Mouse (Mus musculus): ENCODE measurements around the gene Hirip3. TPM values are rescaled to one million over a fixed set of nuclear protein-coding genes. Genes with fewer than 3 reads are reported as not detected.
A peak's percentile ranks its signal among the peaks of the same experiment; 100 is the strongest.

The Hirip3 gene
- polyA plus RNA-seq, 1 experiment from 2014 or later = 22.2 TPM

DNA sequence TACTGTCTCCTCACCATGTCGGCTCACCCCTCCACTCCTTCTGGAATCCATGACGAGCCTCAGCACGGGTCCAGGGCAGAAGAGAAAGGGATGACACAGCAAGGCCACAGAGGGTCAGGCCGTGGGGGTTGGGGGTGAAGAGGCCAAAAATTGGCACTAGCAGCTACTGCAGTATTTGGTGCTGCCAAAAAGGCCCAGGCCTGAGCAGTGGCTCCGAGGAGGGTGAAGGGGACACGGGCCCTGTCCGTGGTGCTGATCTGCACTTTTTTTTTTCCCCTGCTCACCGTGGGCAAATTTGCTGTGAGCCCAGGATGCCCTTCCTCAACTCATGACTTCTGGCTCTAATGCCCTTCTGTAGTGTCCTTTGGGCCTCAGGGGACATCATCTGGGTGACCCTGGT is 36.4 kb upstream of the Hirip3 start:
- ATAC-seq (replicated peaks; ENCODE audit: extremely low read depth, insufficient read depth, low FRiP score) = no peak
- WGBS = 18% methylated on average over 8 of the region's 8 CpGs
- H3K27me3 ChIP-seq (ENCODE audit: control insufficient read depth, insufficient read depth, low read length) = peaks cover 31% of the 10 kb centered on the region

DNA sequence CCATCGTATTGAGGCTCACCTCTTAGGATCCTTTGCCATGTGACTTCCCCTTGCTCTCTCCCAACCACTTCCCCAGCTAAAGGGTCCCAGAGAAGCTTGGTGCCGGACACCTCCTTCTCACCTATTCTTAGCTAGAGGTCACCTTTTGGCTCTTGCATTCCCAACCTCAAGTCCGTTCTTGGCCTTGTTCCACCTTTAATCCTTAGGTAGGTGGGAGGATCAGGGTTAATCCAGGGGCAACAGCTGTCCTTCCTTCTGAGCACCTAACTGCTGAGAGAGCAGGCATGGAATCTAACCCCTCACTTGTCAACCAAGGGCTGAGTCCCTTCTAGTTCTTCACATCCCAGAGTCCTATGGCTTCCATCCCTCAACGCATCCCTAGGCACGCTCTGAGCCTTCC is 35.8 kb upstream of the Hirip3 start:
- Histone ChIP-seq H3K36me3 (ENCODE audit: control insufficient read depth, insufficient read depth) (no peaks in the 10 kb centered on the region), H3K4me2 (ENCODE audit: low read depth, low read length) (no peak overlapping the region), H3K27me3 (ENCODE audit: control insufficient read depth, insufficient read depth, low read length) (peaks cover 36% of the 10 kb centered on the region), H3K9me3 (replicated peaks; ENCODE audit: control insufficient read depth, low read length) (no peaks in the 10 kb centered on the region), H3K4me3 (ENCODE audit: low read length) (no peak overlapping the region), H3K9ac (ENCODE audit: low read length) (no peak overlapping the region), H3K27ac (ENCODE audit: low read length) (no peak overlapping the region), H3K4me1 (ENCODE audit: control insufficient read depth, insufficient read depth, low read length) (peaks cover 9% of the 10 kb centered on the region)
- WGBS = 51% methylated on average over 5 of the region's 5 CpGs
- ATAC-seq (replicated peaks; ENCODE audit: extremely low read depth, insufficient read depth, low FRiP score) = no peak

More for the DNA sequence above, 36.4 kb upstream of the Hirip3 start:
- Histone ChIP-seq H3K9ac (ENCODE audit: low read length) (no peak overlapping the region), H3K9me3 (replicated peaks; ENCODE audit: control insufficient read depth, low read length) (no peaks in the 10 kb centered on the region), H3K4me3 (ENCODE audit: low read length) (no peak overlapping the region), H3K36me3 (ENCODE audit: control insufficient read depth, insufficient read depth) (no peaks in the 10 kb centered on the region), H3K4me2 (ENCODE audit: low read depth, low read length) (no peak overlapping the region), H3K27ac (ENCODE audit: low read length) (no peak overlapping the region), H3K4me1 (ENCODE audit: control insufficient read depth, insufficient read depth, low read length) (peaks cover 9% of the 10 kb centered on the region)

DNA sequence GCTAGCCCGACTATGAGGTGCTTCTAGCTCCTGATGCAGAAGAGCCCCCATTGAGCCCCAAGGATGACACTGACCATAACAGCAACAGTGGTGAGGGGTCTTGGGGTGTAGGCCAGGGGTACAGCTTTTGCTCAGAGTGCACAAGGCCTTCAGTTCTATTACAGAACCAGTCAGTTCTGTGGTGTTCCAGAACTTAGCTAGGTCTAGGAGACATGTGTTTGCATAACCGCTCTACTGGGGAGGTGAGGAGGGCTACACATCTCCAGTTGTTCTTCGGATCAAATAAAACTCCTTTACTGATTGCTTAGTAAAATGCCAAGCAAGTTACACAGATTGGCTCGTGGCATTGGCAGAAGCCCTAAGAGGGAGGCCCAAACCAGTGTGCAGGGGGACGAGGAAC is 30.2 kb upstream of the Hirip3 start, which contains the start of gene 4930451I11Rik:
TSS of gene 4930451I11Rik (minus strand) at position 101 of the 400 bp plus-strand sequence.
- 53% methylated on average over 5 of the region's 5 CpGs for WGBS
- ATAC-seq (replicated peaks; ENCODE audit: extremely low read depth, insufficient read depth, low FRiP score) = no peak
- no peak within 1 kb of the TSS for H3K27ac ChIP-seq (ENCODE audit: low read length)
- no peaks in the 10 kb centered on the region for H3K36me3 ChIP-seq (ENCODE audit: control insufficient read depth, insufficient read depth)
- H3K4me3 ChIP-seq (ENCODE audit: low read length) = peak within 1 kb of the TSS; percentile 45
- H3K27me3 ChIP-seq (ENCODE audit: control insufficient read depth, insufficient read depth, low read length) = peaks cover 13% of the 10 kb centered on the region; the same call in 1 of the 2 replicates
- peak within 1 kb of the TSS; percentile 63 for H3K4me2 ChIP-seq (ENCODE audit: low read depth, low read length)
- no peaks in the 10 kb centered on the region for H3K9me3 ChIP-seq (replicated peaks; ENCODE audit: control insufficient read depth, low read length)
- H3K4me1 ChIP-seq (ENCODE audit: control insufficient read depth, insufficient read depth, low read length) = 0 out of 2 replicates have a peak, but pooled peaks cover 3% of the 10 kb centered on the region
- H3K9ac ChIP-seq (ENCODE audit: low read length) = 0 out of 2 replicates have a peak within 1 kb of the TSS, but pooled peaks have one; percentile 14

DNA sequence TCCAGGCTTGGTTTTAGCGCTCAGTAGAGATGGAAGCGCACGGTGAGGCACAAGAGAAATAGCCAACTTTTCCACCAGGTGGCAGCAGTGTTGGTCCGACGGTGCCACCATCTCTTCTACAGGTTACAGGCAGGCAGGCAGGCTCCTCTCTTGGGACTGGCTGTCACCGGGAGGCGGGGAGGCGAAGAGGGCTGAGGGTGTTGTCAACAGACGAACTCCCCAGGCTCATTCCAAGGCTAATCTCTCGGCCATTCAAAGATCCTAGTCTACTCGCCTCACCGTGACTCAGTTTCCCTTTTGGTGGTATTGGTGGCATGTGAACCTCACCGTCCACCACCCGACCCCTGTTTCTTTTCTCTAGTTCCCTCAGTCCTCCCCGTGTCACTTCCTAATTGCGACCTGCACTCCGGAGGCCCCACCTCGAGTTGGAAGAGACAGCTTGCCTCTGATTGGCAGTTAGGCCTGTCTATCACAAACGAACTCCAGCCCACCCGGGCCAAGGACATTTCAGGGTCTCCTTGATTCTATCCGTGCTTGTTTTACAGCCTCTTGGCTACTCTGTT is 29.7 kb upstream of the Hirip3 start:
- no peaks in the 10 kb centered on the region for H3K36me3 ChIP-seq (ENCODE audit: control insufficient read depth, insufficient read depth)
- no peak overlapping the region for H3K27ac ChIP-seq (ENCODE audit: low read length)
- H3K9me3 ChIP-seq (replicated peaks; ENCODE audit: control insufficient read depth, low read length) = no peaks in the 10 kb centered on the region
- peak overlapping the region; percentile 45 for H3K4me3 ChIP-seq (ENCODE audit: low read length)
- WGBS = 1% methylated on average over 21 of the region's 21 CpGs
- 0 out of 2 replicates have a peak, but pooled peaks cover 3% of the 10 kb centered on the region for H3K4me1 ChIP-seq (ENCODE audit: control insufficient read depth, insufficient read depth, low read length)
- H3K27me3 ChIP-seq (ENCODE audit: control insufficient read depth, insufficient read depth, low read length) = peaks cover 13% of the 10 kb centered on the region; the same call in 1 of the 2 replicates
- peak overlapping the region; percentile 63 for H3K4me2 ChIP-seq (ENCODE audit: low read depth, low read length)
- peak; percentile 83 for ATAC-seq (replicated peaks; ENCODE audit: extremely low read depth, insufficient read depth, low FRiP score)
- H3K9ac ChIP-seq (ENCODE audit: low read length) = 0 out of 2 replicates have a peak overlapping the region, but pooled peaks have one; percentile 14

DNA sequence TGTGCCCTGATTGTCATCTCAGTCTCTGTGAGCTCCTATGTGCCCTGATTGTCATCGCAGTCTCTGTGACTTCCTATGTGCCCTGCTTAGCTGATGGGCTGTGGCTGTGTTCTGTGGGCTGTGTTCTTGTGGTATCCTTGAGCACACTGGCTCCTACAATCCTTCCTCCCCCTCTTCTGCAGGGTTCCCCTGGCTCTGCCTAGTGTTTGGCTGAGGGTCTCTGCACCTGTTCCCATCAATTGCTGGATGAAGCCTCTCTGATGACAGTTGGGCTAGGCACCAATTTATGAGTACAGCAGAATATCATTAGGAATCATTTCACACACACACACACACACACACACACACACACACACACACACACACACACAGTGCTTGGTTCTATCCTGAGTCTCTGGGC is 28.5 kb upstream of the Hirip3 start:
- Histone ChIP-seq H3K27me3 (ENCODE audit: control insufficient read depth, insufficient read depth, low read length) (peaks cover 10% of the 10 kb centered on the region; the same call in 1 of the 2 replicates), H3K4me3 (ENCODE audit: low read length) (no peak overlapping the region), H3K4me1 (ENCODE audit: control insufficient read depth, insufficient read depth, low read length) (0 out of 2 replicates have a peak, but pooled peaks cover 3% of the 10 kb centered on the region), H3K36me3 (ENCODE audit: control insufficient read depth, insufficient read depth) (no peaks in the 10 kb centered on the region), H3K27ac (ENCODE audit: low read length) (no peak overlapping the region), H3K9ac (ENCODE audit: low read length) (no peak overlapping the region), H3K4me2 (ENCODE audit: low read depth, low read length) (no peak overlapping the region), H3K9me3 (replicated peaks; ENCODE audit: control insufficient read depth, low read length) (no peaks in the 10 kb centered on the region)
- WGBS = 100% methylated on average over 1 of the region's 1 CpGs
- no peak for ATAC-seq (replicated peaks; ENCODE audit: extremely low read depth, insufficient read depth, low FRiP score)

DNA sequence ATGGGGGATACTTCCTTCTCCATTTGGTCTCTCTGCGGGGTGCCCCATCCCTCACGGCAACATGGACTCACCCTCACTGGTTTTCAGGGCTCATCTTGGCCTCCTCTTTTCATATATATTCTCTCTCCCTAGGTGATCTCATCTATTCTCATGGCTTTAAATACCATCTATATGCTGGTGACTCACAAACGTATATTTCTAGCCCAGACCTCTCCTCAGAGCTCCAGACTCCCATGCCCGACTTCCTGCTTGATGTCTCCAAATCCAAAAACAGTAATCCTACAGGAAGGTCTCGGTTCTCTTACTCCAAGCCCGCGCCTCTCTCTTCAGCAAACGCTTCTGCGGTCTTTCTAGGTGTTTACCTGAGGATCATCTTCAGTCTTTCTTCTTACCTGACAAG is 18.5 kb upstream of the Hirip3 start:
- WGBS = 67% methylated on average over 9 of the region's 9 CpGs
- H3K4me3 ChIP-seq (ENCODE audit: low read length) = no peak overlapping the region
- H3K36me3 ChIP-seq (ENCODE audit: control insufficient read depth, insufficient read depth) = no peaks in the 10 kb centered on the region
- peaks cover 15% of the 10 kb centered on the region for H3K27me3 ChIP-seq (ENCODE audit: control insufficient read depth, insufficient read depth, low read length)
- no peak overlapping the region for H3K27ac ChIP-seq (ENCODE audit: low read length)
- no peak for ATAC-seq (replicated peaks; ENCODE audit: extremely low read depth, insufficient read depth, low FRiP score)
- H3K4me1 ChIP-seq (ENCODE audit: control insufficient read depth, insufficient read depth, low read length) = 0 out of 2 replicates have a peak, but pooled peaks cover 6% of the 10 kb centered on the region
- no peak overlapping the region for H3K9ac ChIP-seq (ENCODE audit: low read length)
- H3K9me3 ChIP-seq (replicated peaks; ENCODE audit: control insufficient read depth, low read length) = peaks cover 4% of the 10 kb centered on the region
- no peak overlapping the region for H3K4me2 ChIP-seq (ENCODE audit: low read depth, low read length)

DNA sequence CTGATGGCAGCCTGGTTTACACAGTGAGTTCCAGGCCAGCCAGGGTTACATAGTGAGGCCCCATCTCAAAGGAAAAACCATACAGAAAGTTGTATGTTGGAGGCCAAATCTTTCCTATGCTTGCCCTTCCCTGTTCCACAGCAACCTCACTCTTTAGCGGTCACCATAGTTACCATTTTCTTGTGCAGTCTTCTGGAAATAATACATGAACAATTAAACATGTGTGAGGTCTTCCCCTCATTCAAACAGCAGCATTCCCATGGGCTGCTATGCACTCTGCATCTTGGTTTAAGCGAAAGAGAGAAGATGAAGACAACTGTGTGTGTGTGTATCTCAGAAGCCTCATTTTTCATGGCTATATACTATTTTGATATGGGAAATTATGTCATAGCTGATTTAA is 16.3 kb upstream of the Hirip3 start:
- Histone ChIP-seq H3K4me1 (ENCODE audit: control insufficient read depth, insufficient read depth, low read length) (0 out of 2 replicates have a peak, but pooled peaks cover 6% of the 10 kb centered on the region), H3K9me3 (replicated peaks; ENCODE audit: control insufficient read depth, low read length) (peaks cover 4% of the 10 kb centered on the region), H3K27ac (ENCODE audit: low read length) (no peak overlapping the region), H3K27me3 (ENCODE audit: control insufficient read depth, insufficient read depth, low read length) (peaks cover 28% of the 10 kb centered on the region), H3K4me3 (ENCODE audit: low read length) (no peak overlapping the region), H3K4me2 (ENCODE audit: low read depth, low read length) (no peak overlapping the region), H3K9ac (ENCODE audit: low read length) (no peak overlapping the region), H3K36me3 (ENCODE audit: control insufficient read depth, insufficient read depth) (no peaks in the 10 kb centered on the region)
- ATAC-seq (replicated peaks; ENCODE audit: extremely low read depth, insufficient read depth, low FRiP score) = no peak
- WGBS = 88% methylated on average over 2 of the region's 2 CpGs

DNA sequence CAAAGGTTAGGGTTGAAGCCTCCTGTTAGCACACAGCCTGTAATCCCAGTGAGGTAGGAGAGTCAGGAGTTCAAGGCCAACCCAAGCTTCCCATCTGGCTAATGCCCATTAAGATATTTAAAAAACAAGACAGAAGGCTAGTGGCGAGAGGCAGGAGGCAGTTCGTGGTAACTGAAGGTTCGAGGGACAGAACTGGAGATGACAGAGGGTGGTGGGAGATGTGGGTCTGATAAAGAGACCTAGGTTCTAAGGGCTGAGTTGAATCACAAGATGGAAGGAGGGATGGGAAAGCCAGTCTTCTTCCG is 14.7 kb upstream of the Hirip3 start, which contains the start of gene Doc2a:
TSS of gene Doc2a (plus strand) at position 301 of the 305 bp plus-strand sequence.
- H3K27me3 ChIP-seq (ENCODE audit: control insufficient read depth, insufficient read depth, low read length) = peaks cover 28% of the 10 kb centered on the region
- 0 out of 2 replicates have a peak, but pooled peaks cover 6% of the 10 kb centered on the region for H3K4me1 ChIP-seq (ENCODE audit: control insufficient read depth, insufficient read depth, low read length)
- no peak within 1 kb of the TSS for H3K27ac ChIP-seq (ENCODE audit: low read length)
- peak within 1 kb of the TSS; percentile 59 for H3K4me3 ChIP-seq (ENCODE audit: low read length)
- peak within 1 kb of the TSS; percentile 62 for H3K9ac ChIP-seq (ENCODE audit: low read length)
- 37% methylated on average over 4 of the region's 4 CpGs for WGBS
- no peaks in the 10 kb centered on the region for H3K9me3 ChIP-seq (replicated peaks; ENCODE audit: control insufficient read depth, low read length)
- no peak for ATAC-seq (replicated peaks; ENCODE audit: extremely low read depth, insufficient read depth, low FRiP score)
- H3K4me2 ChIP-seq (ENCODE audit: low read depth, low read length) = peak within 1 kb of the TSS; percentile 95
- peaks cover 3% of the 10 kb centered on the region for H3K36me3 ChIP-seq (ENCODE audit: control insufficient read depth, insufficient read depth)
